Mouse (Mus musculus) cerebellum, adult 9-10 months (tissue): ENCODE data around the gene Gsto1.

ENCODE experiments used
- DNase-seq: peaks from one replicate; pipeline ENCODE4 v3.0.0; 2022

Gsto1 gene

DNA sequence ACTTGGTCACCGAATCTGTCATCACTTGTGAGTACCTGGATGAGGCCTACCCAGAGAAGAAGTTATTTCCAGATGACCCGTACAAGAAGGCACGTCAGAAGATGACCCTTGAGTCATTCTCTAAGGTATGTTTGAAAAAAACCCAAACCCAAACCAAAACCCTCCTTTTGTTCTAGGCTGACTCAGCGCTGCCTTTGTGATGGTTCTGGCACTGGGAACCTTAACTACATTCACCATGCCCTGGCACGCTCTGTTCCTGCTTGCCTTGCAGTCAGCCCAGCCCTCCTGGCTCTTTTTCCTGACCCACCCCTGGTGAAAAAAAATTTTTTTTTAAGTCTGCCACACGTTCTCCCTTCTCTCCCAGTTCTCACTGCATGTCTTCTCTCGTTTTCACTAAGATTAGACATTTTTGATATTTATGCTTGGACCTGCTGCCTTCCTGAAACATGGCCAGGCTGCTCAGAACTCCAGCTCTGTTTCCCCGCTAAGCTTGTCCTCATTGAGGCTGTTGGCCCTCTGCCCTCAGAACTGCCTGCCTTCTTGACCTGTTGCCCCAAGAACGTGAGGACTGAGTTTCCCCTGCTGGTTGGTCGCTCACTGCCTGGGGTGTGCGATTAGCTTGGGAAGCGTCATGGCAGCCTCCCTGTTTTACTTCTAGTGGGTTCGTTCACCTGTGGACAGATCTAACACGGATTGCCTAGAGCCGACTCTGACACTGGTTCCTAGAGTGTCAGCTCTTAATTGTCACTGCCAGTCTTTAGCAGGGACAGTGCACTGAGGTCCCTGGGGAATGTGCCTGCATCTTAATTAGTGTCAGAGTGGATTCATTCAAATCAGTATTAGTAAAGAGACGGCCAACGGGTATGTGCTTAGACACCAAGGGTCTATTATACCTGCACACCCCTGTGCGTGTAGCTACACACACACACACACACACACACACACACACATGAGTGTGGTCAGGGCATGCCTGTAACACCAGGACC is 3.5 kb downstream of the Gsto1 start:
- DNase-seq, result no peak

DNA sequence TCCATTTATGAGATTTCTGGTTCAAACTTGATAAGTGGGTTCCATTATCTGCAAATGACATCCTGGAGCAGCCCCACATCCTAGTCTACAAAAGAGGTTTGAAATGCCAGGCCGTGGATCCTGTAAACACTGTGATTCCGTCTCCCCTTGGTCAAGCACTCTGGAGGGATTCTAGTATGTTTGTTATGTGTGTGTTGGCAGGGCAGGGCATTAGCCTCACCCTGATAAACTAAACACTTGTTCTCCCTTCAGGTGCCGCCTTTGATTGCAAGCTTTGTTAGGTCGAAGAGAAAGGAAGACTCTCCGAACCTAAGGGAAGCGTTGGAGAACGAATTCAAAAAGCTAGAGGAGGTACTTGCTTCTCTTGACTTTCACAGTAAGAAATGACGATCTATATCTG is 4.4 kb downstream of the Gsto1 start:
- no peak for DNase-seq

DNA sequence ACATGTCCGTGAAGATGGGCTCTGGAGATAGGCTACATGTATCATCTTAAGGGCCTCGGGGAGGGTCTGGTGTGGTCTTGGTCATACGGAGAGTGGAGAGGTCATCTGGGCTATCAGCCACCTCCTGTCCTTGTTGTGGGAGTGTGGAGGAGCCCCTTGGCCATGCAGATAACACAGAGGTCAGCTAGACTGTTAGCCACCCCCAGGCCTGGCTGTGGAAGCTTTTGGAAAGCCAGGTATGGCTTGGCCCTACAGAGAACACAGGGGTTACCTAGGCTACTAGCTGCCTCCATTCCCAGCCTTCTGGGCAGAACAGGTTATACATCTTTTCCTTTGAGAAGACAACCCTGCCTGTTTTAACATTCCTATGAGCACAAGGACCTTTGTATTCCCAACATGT is 7.8 kb downstream of the Gsto1 start:
- DNase-seq, result no peak

DNA sequence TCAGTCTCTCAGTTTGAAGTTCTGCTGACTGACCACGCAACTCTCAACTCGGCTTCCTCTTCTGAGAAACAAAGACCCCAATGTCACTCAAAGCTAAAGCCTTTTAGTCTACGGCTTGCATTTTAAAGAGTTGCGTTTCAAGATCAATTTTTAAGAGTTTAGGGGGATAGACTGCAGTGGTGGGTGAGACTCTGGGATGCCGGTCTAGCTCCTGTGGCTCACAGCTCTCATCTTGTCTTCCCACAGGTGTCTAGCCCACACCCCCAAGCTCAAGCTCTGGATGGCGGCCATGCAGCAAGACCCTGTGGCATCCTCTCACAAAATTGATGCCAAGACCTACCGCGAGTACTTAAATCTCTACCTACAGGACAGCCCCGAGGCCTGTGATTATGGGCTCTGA is 9.3 kb downstream of the Gsto1 start:
- DNase-seq, result no peak

DNA sequence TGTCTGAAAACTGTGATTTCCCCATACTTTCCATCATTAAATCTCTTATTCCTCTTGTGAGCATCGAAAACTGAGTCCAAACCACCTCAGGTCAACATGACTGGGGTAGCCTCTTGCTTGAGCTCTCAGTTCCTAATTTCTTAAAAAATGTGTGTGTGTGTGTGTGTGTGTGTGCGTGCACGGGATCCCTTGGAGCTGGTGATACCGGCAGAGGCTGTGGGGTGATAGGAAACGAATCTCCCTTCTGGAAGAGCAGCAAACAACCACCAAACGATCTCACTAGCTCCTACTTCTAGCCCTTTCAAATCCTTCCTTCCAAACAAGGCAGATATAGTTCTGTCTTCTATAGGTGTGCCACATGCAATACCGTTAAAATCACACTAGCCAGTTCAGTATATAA is 10.0 kb downstream of the Gsto1 start:
- DNase-seq, result no peak

DNA sequence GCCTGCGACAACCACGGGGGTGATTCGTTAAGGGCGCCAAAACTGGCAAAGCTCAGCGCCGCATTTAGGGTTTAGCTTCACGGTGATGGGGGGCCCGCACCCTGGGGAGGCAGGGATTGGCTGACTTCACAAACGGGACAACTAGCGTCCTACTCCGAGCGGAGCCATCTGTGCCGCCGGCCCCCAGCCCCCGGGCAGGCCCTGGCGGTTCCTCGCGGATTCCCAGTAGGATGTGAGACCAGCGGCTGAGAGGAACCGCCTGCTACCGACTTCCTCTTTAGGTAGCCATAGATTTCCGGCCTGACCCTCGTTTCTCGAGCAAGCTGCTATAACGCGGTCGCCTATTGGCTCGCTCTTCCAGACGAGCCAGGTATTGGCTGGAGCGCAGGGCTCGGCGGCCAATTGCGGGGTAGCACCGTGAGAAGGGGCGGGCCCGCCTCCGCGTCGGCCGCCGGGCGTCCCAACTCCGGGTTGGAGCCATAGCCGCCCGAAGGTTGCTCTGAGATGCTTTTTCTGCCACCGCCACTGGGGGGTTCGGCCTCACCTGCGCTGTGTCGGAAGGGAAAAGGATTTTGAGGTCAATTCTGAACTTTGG is 10.7 kb downstream of the Gsto1 start, which contains the start of gene Gsto2:
Gene Gsto2 (plus strand): TSS at position 182 of the 595 bp plus-strand sequence.
- peak; percentile 94 for DNase-seq

DNA sequence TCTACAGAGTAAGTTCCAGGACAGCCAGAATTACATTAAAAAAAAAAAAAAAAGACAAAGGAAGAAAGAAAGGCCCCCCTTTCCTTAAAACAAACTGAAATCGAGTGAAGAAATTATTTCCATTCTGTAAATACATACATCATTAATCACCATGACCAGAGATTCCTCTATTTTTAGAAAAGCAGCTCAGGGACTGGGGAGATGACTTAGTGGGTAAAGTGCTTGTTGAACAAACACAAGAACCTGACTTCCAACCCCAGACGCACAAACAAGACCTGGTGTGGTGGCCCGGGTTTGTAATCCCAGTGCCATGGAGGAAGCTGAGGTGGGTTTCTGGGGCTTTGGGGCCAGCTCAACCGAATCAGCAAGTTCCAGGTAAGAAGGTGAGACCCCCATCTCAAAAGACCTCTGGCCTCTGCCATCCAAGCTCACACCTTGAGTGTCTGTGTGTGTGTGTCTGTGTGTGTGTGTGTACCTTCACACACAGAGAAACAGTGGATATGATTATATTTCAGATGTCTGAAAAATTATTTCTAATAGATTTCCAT is 12.9 kb downstream of the Gsto1 start:
- DNase-seq, result no peak

DNA sequence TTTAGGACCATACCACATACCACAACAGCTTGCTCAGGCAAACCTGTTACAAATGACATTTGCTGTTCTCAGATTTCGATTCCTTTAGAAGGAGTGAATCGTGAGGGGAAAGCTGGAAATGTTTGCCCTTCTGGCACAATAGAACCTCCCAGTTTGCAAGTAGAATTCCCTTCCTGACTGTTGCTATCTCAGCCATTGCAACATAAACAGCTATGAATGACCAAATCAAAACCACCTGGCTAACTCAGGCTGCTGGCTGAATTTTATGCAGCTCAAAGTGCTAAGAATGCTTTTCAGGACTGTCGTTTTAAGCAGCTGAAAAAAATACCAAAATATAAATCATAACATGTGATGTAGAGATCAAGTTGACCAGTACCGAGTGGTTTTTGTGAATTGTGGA is 14.2 kb downstream of the Gsto1 start:
- no peak for DNase-seq

DNA sequence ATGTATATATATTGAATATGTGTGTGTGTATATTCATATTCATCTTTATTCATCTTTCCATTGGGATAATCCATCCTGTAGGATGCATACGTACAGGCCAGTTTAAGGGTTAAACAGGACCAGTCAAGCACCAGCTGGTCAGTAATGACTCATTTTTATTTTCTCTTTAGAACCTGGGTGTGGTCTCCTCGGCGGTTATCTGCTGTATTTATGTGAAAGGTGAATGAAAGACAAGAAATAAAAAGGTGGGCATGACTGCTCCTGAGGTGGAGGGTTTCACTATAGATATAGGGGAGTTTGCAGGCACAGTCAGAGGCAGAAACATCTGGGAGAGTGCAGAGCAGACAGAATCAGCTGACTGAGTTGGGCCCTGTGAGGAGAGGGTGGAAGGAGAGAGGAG is 14.7 kb downstream of the Gsto1 start:
- DNase-seq, result no peak

DNA sequence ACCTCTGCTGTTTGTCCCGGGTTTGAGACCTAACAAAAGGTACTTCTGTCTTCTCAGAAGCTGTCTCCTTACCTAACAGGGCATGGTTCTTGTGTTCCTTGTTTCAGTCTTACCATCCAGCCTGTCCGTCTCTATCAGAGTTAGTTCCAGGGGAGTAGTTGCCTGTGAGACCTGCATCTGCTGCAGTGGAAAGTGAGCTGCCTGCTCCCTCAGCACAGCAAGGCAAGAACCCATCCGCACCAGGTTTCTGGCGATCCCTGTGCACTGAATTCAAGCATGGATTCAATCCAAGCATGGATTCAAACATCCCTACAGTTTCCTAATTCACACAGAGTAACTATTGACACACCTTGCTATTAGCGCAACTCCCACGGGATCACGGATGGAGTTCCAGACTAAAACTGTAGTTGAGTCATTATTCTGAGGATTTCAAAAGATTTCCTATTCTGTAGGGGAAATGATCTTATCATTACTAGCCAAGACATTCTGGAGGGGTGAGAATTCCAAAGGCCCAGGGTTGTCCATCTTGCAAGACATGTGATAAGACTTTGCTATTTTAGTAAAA is 15.4 kb downstream of the Gsto1 start:
- DNase-seq, result no peak

DNA sequence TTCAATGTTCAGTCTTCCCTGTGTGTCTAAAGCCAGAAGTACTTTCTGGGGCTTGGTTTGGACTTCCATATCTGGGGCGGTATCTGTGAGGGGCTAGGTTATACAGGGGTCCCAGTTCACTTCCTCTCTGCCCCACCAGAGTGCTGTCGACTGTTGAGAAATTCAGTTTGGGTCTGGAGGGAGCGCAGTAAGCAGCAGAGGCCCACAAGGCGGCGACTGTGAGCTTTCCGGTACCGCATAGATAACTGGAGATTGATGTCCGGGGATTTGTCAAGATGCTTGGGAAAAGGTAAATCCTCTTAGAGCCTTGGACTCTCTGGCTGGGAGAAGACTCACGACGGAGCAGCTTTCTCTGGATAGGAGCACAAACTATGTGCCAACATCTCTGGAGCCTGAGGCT is 16.7 kb downstream of the Gsto1 start:
- DNase-seq, result no peak

DNA sequence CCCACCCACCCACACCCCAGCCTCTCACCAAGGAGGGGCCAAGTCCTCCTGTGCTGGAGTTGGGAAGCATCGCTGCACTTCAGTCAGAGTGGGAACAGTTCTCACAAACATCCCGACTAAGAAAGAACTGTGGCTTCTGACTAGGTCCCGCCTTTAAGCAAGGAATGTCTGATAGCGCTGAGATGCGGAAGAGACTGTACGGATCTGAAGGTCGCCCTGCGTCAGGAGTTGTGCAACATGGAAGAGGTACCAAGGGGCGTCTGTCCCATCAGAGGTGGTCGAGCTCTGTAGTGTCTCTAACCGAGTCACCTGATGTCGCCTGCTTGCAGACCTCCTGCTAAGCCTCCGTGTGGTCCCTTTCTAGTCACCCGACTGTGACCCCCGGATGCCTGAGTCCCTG is 21.5 kb downstream of the Gsto1 start:
- no peak for DNase-seq

DNA sequence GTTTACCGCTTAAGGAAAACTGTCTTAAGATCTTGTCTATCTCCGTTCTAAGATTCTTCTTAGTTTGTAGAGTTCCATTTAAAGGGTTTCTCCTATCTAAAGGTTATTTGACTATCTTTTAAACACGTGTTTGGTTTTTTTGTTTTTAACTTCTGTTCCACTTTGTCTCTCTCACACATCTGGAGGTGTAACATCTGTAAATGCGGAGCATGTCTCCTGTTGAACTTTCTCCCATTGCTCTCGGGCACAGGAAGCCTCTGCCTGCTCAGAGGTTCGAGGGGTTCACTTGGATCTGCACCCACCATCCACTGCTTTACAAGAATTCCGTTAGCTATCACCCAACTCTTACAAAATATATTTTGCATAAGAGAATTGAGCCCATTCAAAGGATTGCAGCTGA is 26.8 kb downstream of the Gsto1 start:
- DNase-seq, result no peak

DNA sequence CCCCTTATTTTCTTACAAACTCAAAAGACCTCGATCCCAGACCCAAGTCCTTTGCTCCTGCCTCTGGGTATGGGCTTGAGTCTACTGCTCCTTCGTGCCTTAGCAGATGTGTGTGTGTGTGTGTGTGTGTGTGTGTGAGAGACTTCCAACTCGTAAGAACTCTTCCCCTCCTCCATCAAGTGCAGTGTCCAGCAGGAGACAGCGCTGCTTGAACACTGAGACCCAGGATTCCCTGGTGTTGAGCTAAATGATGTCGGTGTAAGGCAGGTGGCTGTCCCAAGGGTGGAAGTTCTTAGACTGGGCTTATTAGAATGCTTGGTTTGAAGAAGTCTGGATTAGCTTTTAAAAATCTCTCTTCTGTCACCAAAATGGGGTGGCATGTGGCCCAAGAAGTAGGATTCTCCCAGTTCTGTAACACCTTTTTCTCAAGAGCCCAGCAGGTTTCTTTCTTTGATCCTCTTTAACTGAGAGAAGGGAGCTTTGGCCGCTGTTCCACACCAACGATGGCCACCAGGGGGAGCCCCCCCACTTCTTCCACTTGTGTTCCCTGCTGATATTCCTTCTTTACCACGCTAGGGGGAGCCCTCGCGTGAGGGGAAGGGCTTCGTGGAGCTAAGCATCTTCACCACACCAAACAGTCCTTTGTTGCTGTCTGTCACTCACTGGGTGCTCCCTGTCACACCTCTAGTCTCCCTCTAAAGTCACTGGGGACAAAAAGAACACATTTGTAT is 27.5 kb downstream of the Gsto1 start:
- peak; percentile 69 for DNase-seq

DNA sequence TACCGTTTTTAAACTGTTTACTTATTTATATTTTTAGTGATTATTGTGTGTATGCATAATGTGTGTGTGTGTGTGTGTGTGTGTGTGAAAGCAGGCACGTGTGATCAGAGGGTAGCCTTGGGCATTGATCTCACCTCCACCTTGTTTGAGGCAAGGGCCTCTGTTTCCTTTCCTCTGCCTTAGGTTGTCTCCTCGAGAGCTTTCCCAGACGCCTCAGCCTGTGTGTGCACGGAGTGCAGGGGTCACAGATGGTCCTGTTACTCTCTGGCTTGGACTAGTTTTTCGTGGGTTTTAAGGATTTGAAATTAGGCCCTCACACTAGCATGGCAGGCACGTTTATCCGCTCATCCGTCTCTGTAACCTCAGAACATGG is 28.1 kb downstream of the Gsto1 start:
- DNase-seq, result no peak

DNA sequence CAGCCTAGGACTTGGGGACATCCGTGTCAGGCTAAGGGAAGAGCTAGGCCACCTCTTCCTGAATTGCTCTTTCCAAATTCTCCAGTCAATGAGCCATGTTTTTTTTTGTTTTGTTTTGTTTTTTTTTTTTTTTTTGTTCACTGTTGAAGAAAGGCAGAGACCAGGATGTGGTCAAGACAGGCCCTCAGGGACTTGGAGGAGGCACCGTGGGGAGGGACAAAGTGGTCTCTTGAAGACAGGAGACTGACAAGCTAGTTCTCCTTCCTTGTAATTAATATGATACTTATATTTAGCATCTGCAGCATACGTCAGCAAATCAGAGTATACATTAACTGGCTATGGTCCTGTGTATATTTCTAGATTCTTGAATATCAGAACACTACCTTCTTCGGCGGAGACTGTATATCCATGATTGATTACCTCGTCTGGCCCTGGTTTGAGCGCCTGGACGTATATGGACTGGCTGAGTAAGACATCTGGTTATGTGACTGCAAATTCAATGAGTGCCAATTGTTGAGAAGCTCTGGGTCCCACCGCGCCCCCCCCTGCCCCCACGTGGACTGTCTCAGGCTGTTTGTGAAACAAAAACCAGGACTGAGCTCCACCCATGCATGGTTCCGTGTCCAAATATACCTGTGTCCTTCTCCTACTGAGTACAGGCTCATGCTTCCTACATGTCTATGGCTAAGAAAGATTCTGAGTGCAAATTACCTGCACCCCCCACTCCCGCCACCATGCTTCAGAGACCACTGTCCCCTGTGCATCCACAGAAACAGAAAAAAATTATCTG is 29.7 kb downstream of the Gsto1 start:
- DNase-seq, result no peak

DNA sequence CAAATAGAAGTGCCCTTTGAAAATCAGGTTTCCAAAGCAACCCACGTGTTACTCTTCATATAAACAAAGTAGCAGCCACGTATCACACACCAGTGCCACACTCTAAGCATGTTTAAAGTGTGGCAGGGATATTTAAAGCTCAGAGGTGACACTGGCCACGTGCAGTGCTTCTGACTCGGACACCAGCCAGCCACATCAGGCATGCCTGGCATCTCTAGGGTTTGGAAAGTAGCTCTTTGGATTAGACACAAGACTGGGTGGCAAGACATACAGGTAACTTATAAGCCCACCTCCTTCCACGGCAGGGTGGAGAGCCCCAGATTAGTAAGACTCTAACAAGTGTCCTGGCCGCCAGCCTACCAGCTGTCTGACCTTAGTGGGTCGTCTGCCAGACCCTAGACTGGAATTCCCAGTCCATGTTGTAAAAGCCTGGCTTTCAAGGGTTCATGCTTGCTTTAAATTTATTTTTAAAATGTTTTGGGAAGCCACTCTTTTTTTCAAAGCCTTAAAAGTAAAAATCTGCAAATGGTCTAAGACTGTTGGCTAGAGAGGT is 30.5 kb downstream of the Gsto1 start:
- DNase-seq, result no peak

DNA sequence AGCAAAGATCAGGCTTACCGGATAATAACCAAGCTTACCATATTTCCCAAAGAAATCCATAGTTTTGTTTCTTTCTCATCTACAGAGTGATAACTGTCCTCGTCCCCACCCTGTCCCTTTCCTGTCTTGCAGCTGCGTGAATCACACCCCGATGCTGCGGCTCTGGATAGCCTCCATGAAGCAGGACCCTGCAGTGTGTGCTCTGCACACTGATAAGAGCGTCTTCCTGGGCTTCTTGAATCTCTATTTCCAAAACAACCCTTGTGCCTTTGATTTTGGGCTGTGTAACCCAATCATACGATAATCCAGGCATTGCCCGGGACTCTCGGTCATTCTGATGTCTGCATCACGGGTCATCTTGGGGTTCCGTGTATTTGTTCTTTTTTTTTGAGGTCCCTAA is 31.1 kb downstream of the Gsto1 start:
- DNase-seq, result no peak

DNA sequence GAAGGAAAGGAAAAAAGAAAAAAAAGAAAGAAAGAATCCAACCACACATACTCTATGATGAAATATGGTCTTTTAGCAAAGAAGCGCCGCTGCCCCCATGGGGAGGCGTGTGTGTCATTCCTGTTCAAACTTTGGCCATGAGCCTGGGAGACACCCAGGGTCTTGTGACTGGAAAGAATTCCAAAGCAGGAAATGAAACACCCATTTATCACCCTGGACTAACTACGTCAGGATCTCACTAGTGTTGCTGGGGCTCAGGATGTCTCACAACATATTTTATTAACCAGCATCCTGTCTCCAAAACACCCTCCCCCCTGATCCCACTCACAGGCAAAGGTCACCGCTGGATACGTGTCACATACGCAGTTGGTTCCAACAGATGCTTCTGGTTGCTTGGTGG is 31.8 kb downstream of the Gsto1 start:
- no peak for DNase-seq

DNA sequence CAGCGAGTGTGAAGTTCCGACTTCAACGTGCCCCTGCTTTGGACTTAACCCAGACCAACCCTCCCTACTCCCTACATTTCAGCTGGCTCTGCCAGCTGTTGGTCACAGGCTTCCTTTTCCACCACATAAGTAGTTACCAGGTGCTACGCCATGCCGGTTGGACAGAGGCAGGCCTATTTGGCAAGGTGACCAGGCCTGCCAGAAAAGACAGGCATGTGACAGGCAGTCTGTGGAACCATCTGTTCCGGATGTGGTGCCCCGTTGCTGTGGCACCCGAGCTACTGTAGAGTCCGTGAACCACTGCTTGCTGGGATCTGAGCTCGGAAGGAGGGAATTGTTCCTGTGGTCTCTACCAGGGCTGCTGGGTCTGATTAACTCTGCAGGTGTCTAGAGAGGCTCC is 32.6 kb downstream of the Gsto1 start:
- no peak for DNase-seq

DNA sequence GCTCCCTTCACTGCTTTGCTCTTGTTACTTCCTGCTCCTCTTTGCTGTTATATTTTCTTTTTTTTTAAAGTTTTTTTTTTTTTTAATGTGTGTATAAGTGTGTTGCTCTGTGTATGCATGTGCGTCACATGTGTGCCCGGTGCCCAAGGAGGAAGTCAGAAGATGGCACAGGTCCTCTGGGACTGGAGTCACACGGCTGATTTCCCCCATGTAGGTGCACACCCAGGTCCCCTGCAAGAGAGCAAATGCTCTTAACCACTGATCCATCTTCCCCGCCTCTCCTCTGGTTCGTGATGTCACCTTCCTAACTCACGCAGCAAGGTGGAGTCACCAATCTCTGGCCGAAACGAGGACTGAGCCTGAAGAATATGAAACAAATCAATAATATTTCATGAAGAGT is 33.3 kb downstream of the Gsto1 start:
- DNase-seq, result no peak
